Mouse (Mus musculus) heart, adult 11 months (tissue): ENCODE measurements around the gene Mtmr1.

Source experiments
- DNase-seq: peaks from one replicate; pipeline ENCODE4 v3.0.0; 2022

Mtmr1 gene

GRCm38 (mm10) chrX:71456078-71456737, 91.6 kb downstream of the Mtmr1 start:
- DNase-seq: no peak

- no peak for DNase-seq
These were observed 99.7 kb downstream of the Mtmr1 start for GRCm38 (mm10) chrX:71464138-71464826.

DNA sequence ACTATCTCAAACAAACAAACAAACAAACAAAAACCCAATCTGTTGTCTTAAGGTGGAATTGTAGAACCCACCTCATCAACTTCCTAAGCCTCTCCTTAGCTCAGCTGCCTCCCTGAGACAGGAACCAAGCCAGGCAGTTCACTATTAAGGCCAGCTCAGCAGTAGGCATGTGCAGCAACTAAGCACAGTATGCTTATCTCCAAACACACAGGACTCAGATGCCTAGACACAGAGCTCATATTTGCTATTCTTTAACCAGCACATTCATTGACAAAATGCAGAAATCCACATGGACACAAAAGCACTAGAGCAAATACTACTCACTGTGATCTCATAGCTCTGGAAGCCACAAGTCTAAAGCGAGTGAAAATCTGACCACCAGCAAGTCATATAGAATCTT, 100.9 kb downstream of the Mtmr1 start:
- DNase-seq: no peak

DNA sequence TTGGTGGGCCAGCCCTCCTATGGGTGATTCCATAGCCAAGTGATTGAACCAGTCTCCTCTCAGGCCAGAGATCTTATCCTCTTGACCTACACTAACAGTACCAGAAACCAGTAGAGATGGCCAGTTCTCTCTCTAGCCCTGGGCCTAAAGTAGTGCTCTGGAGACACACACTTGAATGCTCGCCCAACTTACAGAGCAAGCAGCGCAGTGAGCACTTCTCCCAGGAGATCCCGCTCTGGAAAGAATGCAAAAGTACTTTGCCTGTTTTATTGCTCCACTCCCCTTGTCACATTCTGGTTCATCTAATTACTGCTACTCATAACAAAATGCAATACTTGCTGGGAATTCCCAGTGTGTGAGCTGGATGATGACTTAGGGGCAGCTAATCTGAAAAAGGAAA, 102.9 kb downstream of the Mtmr1 start:
- DNase-seq: peak; percentile 92
